Mouse (Mus musculus) cerebellum, adult 11-12 months (tissue): ENCODE measurements around the gene Uba1.
"Not testable (repeated sequence)": the region's sequence is repeated elsewhere in the genome, so short reads cannot be mapped to it uniquely, and the experiment has no call there.

Source experiments
- DNase-seq: peaks from one replicate; pipeline ENCODE4 v3.0.0; 2022

The Uba1 gene

GRCm38 (mm10) chrX:20730048-20730447 lies 71.9 kb downstream of the Uba1 start:
- DNase-seq = not testable (repeated sequence)
